Mouse (Mus musculus) gastrocnemius, postnatal 14 days (tissue): Measurements from ENCODE around the gene Calhm2. TPM values are rescaled to one million over a fixed set of nuclear protein-coding genes. Genes with fewer than 3 reads are reported as not detected.
"Not testable (repeated sequence)": the region's sequence is repeated elsewhere in the genome, so short reads cannot be mapped to it uniquely, and the experiment has no call there.

Experiments
- DNase-seq: peaks from one replicate; pipeline ENCODE4 v3.0.0; 2021; ENCODE audit warnings: mixed read lengths
- intact Hi-C: fragments of 180-260 bp; cut with DNase I; formaldehyde crosslinking; loops from one replicate; pipeline ENCODE4 v1.15.1; 2025; ENCODE audit warnings: low total_unique reads
- total RNA-seq, 2 experiments: library from RNA; stranded (reverse); gene quantifications; 2 replicates each; pipeline ENCODE4 v1.2.3; 2021

The Calhm2 gene
- total RNA-seq, 2 experiments from 2014 or later: 2.4 to 3.2 TPM

GRCm38 (mm10) chr19:47153767-47154166 is 15.7 kb upstream of the Calhm2 start:
- no peak for DNase-seq
- intact Hi-C loops: no loop called here

GRCm38 (mm10) chr19:47152062-47152369 is 13.9 kb upstream of the Calhm2 start:
- DNase-seq: no peak
- intact Hi-C loops: no loop called here

- intact Hi-C loops: no loop called here
- DNase-seq: no peak
Observed at GRCm38 (mm10) chr19:47151332-47152061, 13.4 kb upstream of the Calhm2 start.

DNA sequence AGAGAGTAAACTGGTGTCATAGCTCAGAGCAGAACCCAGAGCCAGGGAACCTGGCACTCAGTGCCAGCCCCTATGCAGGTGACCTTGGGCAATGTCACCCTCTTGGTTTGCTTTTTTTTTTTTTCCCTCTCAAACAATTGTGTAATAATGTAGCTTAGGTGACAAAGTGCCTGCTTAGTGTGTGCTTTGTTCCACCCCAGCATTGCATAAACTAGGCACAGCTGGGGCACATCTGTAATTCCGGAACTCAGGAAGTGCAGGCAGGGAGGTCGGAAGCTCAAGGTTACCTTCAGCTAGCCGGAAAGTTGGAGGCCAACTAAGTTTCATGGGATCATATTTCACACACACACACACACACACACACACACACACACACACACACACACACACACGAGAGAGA is 11.8 kb upstream of the Calhm2 start:
- intact Hi-C loops: no loop called here

DNA sequence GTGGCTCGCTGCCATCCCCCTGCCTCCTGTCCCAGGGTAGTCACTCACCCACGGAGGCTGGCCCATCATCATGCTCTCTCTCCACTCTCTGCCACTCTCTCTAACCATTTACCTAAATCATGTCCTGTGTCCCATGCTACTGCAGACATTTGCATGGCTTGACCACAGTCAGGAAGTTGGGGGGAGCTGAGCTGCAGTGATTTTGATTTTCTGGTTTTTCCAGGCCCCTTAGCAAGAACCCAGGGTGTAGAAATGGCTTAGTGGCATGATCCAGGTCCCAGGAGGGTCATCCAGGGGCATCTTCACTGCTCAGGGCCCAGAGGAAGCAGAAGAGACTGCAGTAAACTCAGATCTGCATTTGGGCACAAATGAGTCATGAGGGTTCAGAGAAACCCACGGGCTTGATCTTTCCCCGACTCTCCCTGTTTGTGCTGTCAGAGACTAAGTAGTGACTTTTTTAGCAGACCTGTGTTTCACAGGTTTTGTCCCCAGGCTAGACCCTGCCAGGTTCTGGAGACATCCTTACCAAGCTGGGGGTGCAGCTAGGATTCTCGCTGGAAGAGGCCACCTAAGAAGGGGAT is 10.3 kb upstream of the Calhm2 start:
- intact Hi-C loops: no loop called here
- DNase-seq: no peak

More for the DNA sequence above, 11.8 kb upstream of the Calhm2 start:
- no peak for DNase-seq

- intact Hi-C loops: no loop called here
- no peak for DNase-seq
Observed at GRCm38 (mm10) chr19:47144154-47144553, 6.1 kb upstream of the Calhm2 start, which contains the start of gene Calhm1. Calhm1 (minus strand) TSS chr19:47144254.

- intact Hi-C loops: no loop called here
- DNase-seq: no peak
Observed at GRCm38 (mm10) chr19:47142438-47142837, 4.3 kb upstream of the Calhm2 start.

DNA sequence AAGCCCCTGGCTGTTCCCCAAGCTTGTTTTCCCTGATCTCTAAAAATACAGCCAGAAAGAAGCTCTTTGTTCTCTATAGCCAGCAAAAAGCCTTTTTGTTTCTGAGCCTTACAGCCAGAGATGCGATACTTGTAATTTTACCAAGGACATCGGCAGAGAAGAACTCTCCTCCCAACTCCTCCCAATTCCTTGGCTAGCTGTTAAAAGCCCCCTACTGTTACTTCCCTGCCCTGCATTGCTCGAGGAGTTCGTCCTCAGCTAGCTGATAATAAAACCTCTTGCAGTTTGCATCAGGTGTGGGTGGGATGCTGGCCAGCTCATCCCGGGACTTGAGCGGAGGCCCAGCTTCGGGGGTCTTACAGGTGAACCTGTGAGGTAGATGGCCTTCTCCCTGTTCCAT is 1.5 kb upstream of the Calhm2 start:
- DNase-seq, intact Hi-C loops: not testable (repeated sequence)

DNA sequence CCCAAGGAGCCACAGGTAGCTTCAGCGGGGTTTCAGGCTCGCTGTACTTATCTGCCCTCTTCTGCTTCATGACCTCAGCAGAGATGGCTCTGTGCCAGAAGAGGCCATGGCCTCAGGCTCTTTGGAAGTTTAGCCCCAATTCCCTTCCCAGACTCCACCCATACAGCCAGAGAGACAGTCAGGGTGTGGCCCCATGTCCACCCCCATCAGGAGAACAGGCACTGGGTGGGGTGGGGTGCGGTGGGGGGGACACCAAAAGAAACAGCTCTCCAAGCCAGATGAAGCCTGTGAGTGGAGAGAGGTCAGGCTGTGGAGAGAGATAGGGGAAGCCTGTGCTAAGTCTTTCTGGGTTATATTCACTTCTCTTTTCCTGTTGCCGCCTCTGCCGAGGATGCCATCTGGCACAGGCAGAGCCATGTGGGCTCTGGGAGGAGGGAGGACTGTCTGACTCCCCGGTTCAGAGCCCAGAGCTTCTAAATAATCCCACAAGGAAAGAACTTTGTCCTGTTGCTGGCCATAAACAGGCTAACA is 978 bp downstream of the Calhm2 start:
- DNase-seq: peak; percentile 73
- intact Hi-C loops: no loop called here

DNA sequence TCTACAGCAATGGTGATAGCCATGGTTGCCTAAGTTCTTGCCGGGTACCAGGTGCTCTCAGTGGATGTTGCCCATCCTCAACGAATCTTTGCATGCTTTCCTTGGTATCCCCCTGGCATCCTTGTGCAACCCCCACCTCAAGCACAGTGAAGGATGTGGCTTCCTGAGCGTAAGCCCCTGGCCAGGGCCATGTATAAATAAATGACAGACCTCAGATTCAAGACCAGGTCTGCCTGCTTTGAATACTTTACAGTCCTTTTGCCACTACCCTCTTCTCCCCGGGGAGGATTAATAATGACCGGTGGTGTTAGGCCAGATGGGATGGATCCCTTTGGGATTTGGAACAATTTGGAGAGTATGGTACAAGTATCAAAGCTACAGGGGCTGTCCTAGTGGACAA is 1.9 kb downstream of the Calhm2 start:
- intact Hi-C loops: no loop called here
- no peak for DNase-seq

GRCm38 (mm10) chr19:47135568-47135967 is 2.5 kb downstream of the Calhm2 start:
- no peak for DNase-seq
- intact Hi-C loops: no loop called here

DNA sequence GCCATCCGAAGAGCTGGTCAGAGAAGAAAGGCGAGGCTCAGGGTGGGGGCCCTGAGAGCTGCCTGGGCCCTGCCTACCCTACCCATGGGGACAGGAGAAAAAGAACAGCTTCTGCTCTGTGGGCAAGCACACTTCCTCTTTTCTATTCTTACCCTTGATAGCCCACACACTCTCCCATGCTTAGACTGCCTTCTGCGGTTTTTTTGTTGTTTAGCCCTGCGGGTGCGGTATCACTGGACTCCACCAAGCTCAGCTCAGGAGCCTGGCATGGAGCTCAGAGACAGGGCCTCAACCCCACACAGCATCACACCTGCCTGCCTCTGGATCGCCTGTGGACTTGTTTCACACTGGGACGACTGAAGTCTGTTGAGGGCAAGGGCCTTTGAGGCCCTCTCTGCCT is 4.9 kb downstream of the Calhm2 start:
- no peak for DNase-seq
- intact Hi-C loops: no loop called here

DNA sequence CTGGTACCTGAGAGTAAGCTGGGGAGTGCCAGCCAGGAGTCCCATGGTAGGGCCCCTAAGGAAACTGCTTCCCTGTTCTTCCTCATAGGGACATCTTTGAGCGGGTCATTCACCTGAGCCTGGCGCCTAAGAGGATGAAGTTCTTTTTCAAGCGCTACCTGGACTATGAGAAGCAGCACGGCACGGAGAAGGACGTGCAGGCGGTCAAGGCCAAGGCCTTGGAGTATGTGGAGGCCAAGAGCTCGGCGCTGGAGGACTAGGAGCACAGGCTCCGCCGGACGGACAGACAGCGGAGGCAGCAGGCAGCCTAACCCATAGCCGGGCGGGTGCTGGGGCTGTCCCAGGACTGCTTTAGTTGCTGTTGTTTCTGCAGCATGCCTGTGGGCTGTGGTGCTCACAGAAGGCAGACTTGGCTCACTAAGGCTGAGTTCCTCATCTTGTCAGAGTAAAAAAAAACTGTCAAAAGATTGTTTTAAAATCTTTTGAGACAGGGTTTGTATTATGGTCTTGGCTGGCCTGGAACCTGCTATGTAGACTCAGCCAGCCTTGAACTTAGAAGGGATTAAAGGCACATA is 7.5 kb downstream of the Calhm2 start:
- DNase-seq: no peak
- intact Hi-C loops: no loop called here

GRCm38 (mm10) chr19:47128835-47129234 is 9.3 kb downstream of the Calhm2 start:
- DNase-seq: no peak
- intact Hi-C loops: no loop called here

DNA sequence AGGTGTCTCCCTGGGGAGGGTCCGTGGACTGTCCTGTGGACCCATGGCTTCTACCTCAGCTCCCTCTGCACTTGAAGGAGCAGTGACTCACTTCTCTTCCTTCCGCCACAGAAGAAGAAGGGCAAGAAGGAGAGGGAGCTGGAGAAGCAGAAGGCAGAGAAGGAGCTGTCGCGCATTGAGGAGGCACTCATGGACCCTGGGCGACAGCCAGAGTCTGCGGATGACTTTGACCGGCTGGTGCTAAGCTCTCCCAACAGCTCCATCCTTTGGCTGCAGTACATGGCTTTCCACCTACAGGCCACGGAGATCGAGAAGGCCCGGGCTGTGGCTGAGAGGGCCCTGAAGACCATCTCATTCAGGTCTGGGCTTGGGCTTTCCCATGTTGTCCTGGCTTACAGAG is 9.9 kb downstream of the Calhm2 start:
- intact Hi-C loops: no loop called here

GRCm38 (mm10) chr19:47122802-47123201 is 15.3 kb downstream of the Calhm2 start:
- no peak for DNase-seq
- intact Hi-C loops: no loop called here

More for the DNA sequence above, 9.9 kb downstream of the Calhm2 start:
- no peak for DNase-seq

DNA sequence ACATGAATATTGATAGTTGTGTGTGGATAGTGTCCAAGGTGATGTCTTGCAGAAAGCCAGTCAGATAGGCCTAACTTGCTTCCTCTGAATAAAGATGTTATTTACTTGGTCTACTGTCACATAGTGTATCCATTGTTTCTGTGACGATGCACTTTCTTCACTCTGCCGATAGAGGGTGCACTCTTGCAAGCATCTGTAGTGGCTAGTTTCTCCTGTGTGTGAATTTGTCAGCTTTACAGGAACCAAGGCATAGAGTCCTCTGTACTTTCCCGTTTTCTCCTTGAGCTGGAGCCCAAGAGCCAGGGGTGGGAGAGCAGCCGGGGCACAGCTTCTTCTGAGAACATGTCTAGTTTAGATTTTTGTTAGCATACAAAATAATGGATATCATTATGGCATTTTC is 17.0 kb downstream of the Calhm2 start:
- intact Hi-C loops: no loop called here
- no peak for DNase-seq

DNA sequence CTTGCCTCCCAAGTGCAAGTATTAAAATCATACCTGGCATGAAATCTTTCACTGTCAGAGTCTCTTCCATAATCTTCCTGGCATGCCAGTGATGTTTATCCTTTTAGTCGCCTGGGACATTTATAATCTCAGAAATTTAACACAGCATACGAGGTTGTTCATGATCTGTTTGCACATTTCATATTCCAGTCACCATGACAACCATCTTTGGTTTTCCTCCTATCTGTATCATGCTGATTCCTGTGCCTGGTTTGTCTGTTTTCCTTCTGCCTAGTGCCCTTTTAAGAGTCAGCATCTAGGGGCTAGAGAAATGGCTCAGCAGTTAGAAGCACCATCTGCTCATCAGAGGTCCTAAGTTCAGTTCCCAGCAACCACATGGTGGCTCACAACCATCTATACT is 19.5 kb downstream of the Calhm2 start:
- no peak for DNase-seq
- intact Hi-C loops: loop anchor here (5.0 kb wide), 1 partner anchor 49 kb away; no protein-coding TSS in a partner anchor

GRCm38 (mm10) chr19:47104641-47105271 is 33.3 kb downstream of the Calhm2 start:
- DNase-seq: no peak
- intact Hi-C loops: no loop called here

- no peak for DNase-seq
- intact Hi-C loops: no loop called here
Observed at GRCm38 (mm10) chr19:47101080-47101479, 37.0 kb downstream of the Calhm2 start.
